Mouse (Mus musculus) limb, embryonic 14.5 days (tissue): ENCODE data around the gene Chst1. TPM values are rescaled to one million over a fixed set of nuclear protein-coding genes. Genes with fewer than 3 reads are reported as not detected.

ENCODE experiments used
- ATAC-seq: fragments of 200-750 bp; cut with Nextera tagmentation; 2 replicates; pipeline ENCODE4 v1.8.0; 2017; ENCODE audit warnings: low read depth, moderate number of reproducible peaks, moderate TSS enrichment; ENCODE audit not compliant: low FRiP score
- DNase-seq: peaks from one replicate; pipeline ENCODE4 v3.0.0-alpha.2; 2015; ENCODE audit warnings: low spot score
- H3K27ac ChIP-seq: fragments of 300-500 bp; sonication (generic); replicated peaks from 2 replicates; pipeline ENCODE4 v1.5.1; 2014; ENCODE audit warnings: low read depth, mild to moderate bottlenecking, low read length, moderate library complexity, mixed read lengths
- H3K27me3 ChIP-seq: fragments of 300-500 bp; sonication (generic); 2 replicates; pipeline ENCODE4 v1.6.1; 2014; ENCODE audit warnings: low read length, mixed read lengths; ENCODE audit not compliant: control insufficient read depth, insufficient read depth
- H3K36me3 ChIP-seq: fragments of 300-500 bp; sonication (generic); 2 replicates; pipeline ENCODE4 v1.6.1; 2014; ENCODE audit warnings: mild to moderate bottlenecking, low read length, moderate library complexity, mixed read lengths; ENCODE audit not compliant: control insufficient read depth, insufficient read depth
- H3K4me1 ChIP-seq: fragments of 300-500 bp; sonication (generic); 2 replicates; pipeline ENCODE4 v1.6.1; 2014; ENCODE audit warnings: antibody characterized with exemption, low read length, mixed read lengths; ENCODE audit not compliant: control insufficient read depth, insufficient read depth
- H3K4me2 ChIP-seq: fragments of 300-500 bp; sonication (generic); replicated peaks from 2 replicates; pipeline ENCODE4 v1.6.1; 2014; ENCODE audit warnings: low read depth, mild to moderate bottlenecking, low read length, moderate library complexity; ENCODE audit not compliant: severe bottlenecking
- H3K4me3 ChIP-seq: fragments of 300-500 bp; sonication (generic); replicated peaks from 2 replicates; pipeline ENCODE4 v1.5.1; 2014; ENCODE audit warnings: low read length
- H3K9ac ChIP-seq: fragments of 300-500 bp; sonication (generic); 2 replicates; pipeline ENCODE4 v1.6.1; 2014; ENCODE audit warnings: mild to moderate bottlenecking, low read depth, low read length, moderate library complexity; ENCODE audit not compliant: severe bottlenecking
- H3K9me3 ChIP-seq: fragments of 300-500 bp; sonication (generic); 2 replicates; pipeline ENCODE4 v1.6.1; 2016; ENCODE audit warnings: low read length; ENCODE audit not compliant: control insufficient read depth
- POLR2A ChIP-seq: fragments of 200-500 bp; IDR thresholded peaks from 2 replicates; pipeline ENCODE4 v1.8.0; 2012; ENCODE audit warnings: inconsistent platforms, mild to moderate bottlenecking, moderate library complexity, borderline replicate concordance; ENCODE audit not compliant: insufficient read depth, insufficient read length; ENCODE audit errors: extremely low read depth
- WGBS: fragments of 180-500 bp; shearing (Covaris S2); extraction: QIAGEN DNeasy Blood & Tissue Kit; methylation state at CpG from one replicate; pipeline ENCODE4 v1.1.7; 2014; 5-methylcytosine and 5-hydroxymethylcytosine counted together
- polyA plus RNA-seq, 2 experiments: library from polyadenylated mRNA; depleted of rRNA in 1 of 2; stranded (reverse) in 1 of 2; unstranded in 1 of 2; fragments of >200 nt; fragmentation: Nextera tagmentation in 1 of 2; extraction: Ambion mirVana in 1 of 2; gene quantifications; 2 replicates each; pipeline versions ENCODE4 v1.2.1 to v1.2.3; 2012 to 2014

Chst1 gene
- polyA plus RNA-seq, 2 experiments: 7.1 to 15.2 TPM

- H3K4me1 ChIP-seq: peaks cover 10% of the 10 kb centered on the region; the same call in 1 of the 2 replicates
- H3K27me3 ChIP-seq: no peaks in the 10 kb centered on the region
- H3K36me3 ChIP-seq: no peaks in the 10 kb centered on the region
- no peak overlapping the region for H3K27ac ChIP-seq
- H3K4me3 ChIP-seq: no peak overlapping the region
- WGBS: 54% methylated on average over 5 of the region's 5 CpGs
- no peak overlapping the region for H3K4me2 ChIP-seq
- no peak for TF ChIP-seq POLR2A
- DNase-seq (no peak), ATAC-seq (no peak)
- H3K9ac ChIP-seq: no peak overlapping the region
- no peaks in the 10 kb centered on the region for H3K9me3 ChIP-seq
These were observed 49.8 kb downstream of the Chst1 start for GRCm38 (mm10) chr2:92649154-92649801.

- peaks cover 5% of the 10 kb centered on the region; the same call in 1 of the 2 replicates for H3K4me1 ChIP-seq
- H3K36me3 ChIP-seq: no peaks in the 10 kb centered on the region
- no peak for TF ChIP-seq POLR2A
- H3K9ac ChIP-seq: no peak overlapping the region
- H3K4me2 ChIP-seq: no peak overlapping the region
- no peak overlapping the region for H3K4me3 ChIP-seq
- DNase-seq (no peak), ATAC-seq (no peak)
- H3K9me3 ChIP-seq: no peaks in the 10 kb centered on the region
- no peaks in the 10 kb centered on the region for H3K27me3 ChIP-seq
- 45% methylated on average over 1 of the region's 1 CpGs for WGBS
- no peak overlapping the region for H3K27ac ChIP-seq
These were observed 50.9 kb downstream of the Chst1 start for GRCm38 (mm10) chr2:92650428-92650827.

- no peak for TF ChIP-seq POLR2A
- no peak for DNase-seq
- Histone ChIP-seq H3K9ac (no peak overlapping the region), H3K36me3 (no peaks in the 10 kb centered on the region), H3K27ac (no peak overlapping the region), H3K4me2 (no peak overlapping the region), H3K4me3 (no peak overlapping the region), H3K27me3 (no peaks in the 10 kb centered on the region), H3K9me3 (no peaks in the 10 kb centered on the region), H3K4me1 (no peaks in the 10 kb centered on the region)
- 79% methylated on average over 7 of the region's 7 CpGs for WGBS
- ATAC-seq: no peak
These were observed 51.8 kb downstream of the Chst1 start for GRCm38 (mm10) chr2:92651294-92651816.

- no peak for TF ChIP-seq POLR2A
- ATAC-seq (no peak), DNase-seq (no peak)
- WGBS: 75% methylated on average over 2 of the region's 2 CpGs
- H3K4me1 ChIP-seq: no peaks in the 10 kb centered on the region
- H3K9me3 ChIP-seq: no peaks in the 10 kb centered on the region
- no peaks in the 10 kb centered on the region for H3K27me3 ChIP-seq
- no peak overlapping the region for H3K27ac ChIP-seq
- no peaks in the 10 kb centered on the region for H3K36me3 ChIP-seq
- H3K4me3 ChIP-seq: no peak overlapping the region
- no peak overlapping the region for H3K9ac ChIP-seq
- H3K4me2 ChIP-seq: no peak overlapping the region
These were observed 57.7 kb downstream of the Chst1 start for GRCm38 (mm10) chr2:92657189-92657588.

GRCm38 (mm10) chr2:92658293-92659150 lies 59.0 kb downstream of the Chst1 start:
- H3K27ac ChIP-seq: no peak overlapping the region
- ATAC-seq (no peak), DNase-seq (no peak)
- no peaks in the 10 kb centered on the region for H3K4me1 ChIP-seq
- H3K9me3 ChIP-seq: no peaks in the 10 kb centered on the region
- H3K9ac ChIP-seq: no peak overlapping the region
- TF ChIP-seq POLR2A: no peak
- H3K27me3 ChIP-seq: no peaks in the 10 kb centered on the region
- H3K4me2 ChIP-seq: no peak overlapping the region
- no peaks in the 10 kb centered on the region for H3K36me3 ChIP-seq
- WGBS: 100% methylated on average over 1 of the region's 1 CpGs
- no peak overlapping the region for H3K4me3 ChIP-seq
